Mouse (Mus musculus) limb, embryonic 11.5 days (tissue): ENCODE results near the gene Lrrc66. TPM values are rescaled to one million over a fixed set of nuclear protein-coding genes. Genes with fewer than 3 reads are reported as not detected.
A peak's percentile ranks its signal among the peaks of the same experiment; 100 is the strongest.

Experiments used
- ATAC-seq: fragments of 200-750 bp; cut with Nextera tagmentation; 2 replicates; pipeline ENCODE4 v1.8.0; 2017; ENCODE audit warnings: low read depth; ENCODE audit not compliant: insufficient number of reproducible peaks, low FRiP score, low TSS enrichment
- DNase-seq: peaks from one replicate; pipeline ENCODE4 v3.0.0-alpha.2; 2015; ENCODE audit warnings: low spot score
- H3K27ac ChIP-seq: fragments of 300-500 bp; sonication (generic); replicated peaks from 2 replicates; pipeline ENCODE4 v1.5.1; 2014; ENCODE audit warnings: low read depth, mild to moderate bottlenecking, low read length
- H3K27me3 ChIP-seq: fragments of 300-500 bp; sonication (generic); 2 replicates; pipeline ENCODE4 v1.6.1; 2014; ENCODE audit warnings: mild to moderate bottlenecking, low read length, mixed read lengths; ENCODE audit not compliant: control insufficient read depth, insufficient read depth
- H3K36me3 ChIP-seq: fragments of 300-500 bp; sonication (generic); 2 replicates; pipeline ENCODE4 v1.6.1; 2014; ENCODE audit warnings: mild to moderate bottlenecking, low read length, moderate library complexity, mixed read lengths; ENCODE audit not compliant: control insufficient read depth, insufficient read depth
- H3K4me1 ChIP-seq: fragments of 300-500 bp; sonication (generic); 2 replicates; pipeline ENCODE4 v1.6.1; 2014; ENCODE audit warnings: low read length, mixed read lengths; ENCODE audit not compliant: control insufficient read depth, insufficient read depth
- H3K4me2 ChIP-seq: fragments of 300-500 bp; sonication (generic); 2 replicates; pipeline ENCODE4 v1.6.1; 2014; ENCODE audit warnings: low read depth, mild to moderate bottlenecking, moderate library complexity; ENCODE audit not compliant: severe bottlenecking
- H3K4me3 ChIP-seq: fragments of 300-500 bp; sonication (generic); 2 replicates; pipeline ENCODE4 v1.5.1; 2014; ENCODE audit warnings: low read depth, low read length
- H3K9ac ChIP-seq: fragments of 300-500 bp; sonication (generic); 2 replicates; pipeline ENCODE4 v1.6.1; 2014; ENCODE audit warnings: mild to moderate bottlenecking, low read length
- H3K9me3 ChIP-seq: fragments of 300-500 bp; sonication (generic); 2 replicates; pipeline ENCODE4 v1.6.1; 2016; ENCODE audit warnings: low read length; ENCODE audit not compliant: control insufficient read depth
- WGBS: fragments of 180-500 bp; shearing (Covaris S2); extraction: QIAGEN DNeasy Blood & Tissue Kit; methylation state at CpG from one replicate; pipeline ENCODE4 v1.1.7; 2014; 5-methylcytosine and 5-hydroxymethylcytosine counted together
- polyA plus RNA-seq: library from polyadenylated mRNA; unstranded; fragments of >200 nt; fragmentation: Nextera tagmentation; extraction: Ambion mirVana; gene quantifications from 2 replicates; pipeline ENCODE4 v1.2.1, GENCODE M21; 2014

Lrrc66 gene
- not detected in 2 replicates for polyA plus RNA-seq

DNA sequence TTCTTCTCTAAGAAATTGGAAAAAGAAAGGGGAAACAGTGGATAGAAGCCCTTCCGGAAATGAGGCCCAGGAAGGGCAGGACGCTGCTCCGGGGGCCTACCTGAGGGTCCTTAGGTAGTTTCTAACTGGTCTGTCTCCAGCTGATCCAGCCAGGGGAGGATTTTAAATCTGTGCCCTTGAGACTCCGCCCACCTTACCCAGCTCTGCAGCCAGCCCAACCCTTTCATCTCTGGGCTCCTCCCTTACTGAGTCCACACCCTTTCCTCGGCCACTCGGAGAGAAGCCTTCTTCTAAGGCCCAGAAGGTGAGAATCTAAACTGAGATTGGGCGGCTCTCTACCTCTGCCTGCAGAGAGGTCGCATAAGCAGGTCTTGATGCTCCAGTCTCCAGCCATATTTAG is at the start of gene Lrrc66:
Gene Lrrc66, minus strand, starts transcription at position 236 of the 400 bp plus-strand sequence.
- ATAC-seq (no peak), DNase-seq (no peak)
- no peak within 1 kb of the TSS for H3K4me3 ChIP-seq
- no peaks in the 10 kb centered on the region for H3K4me1 ChIP-seq
- H3K36me3 ChIP-seq = peaks cover 5% of the 10 kb centered on the region; the same call in 1 of the 2 replicates
- no peak within 1 kb of the TSS for H3K4me2 ChIP-seq
- H3K27me3 ChIP-seq = no peaks in the 10 kb centered on the region
- H3K9me3 ChIP-seq = 0 out of 2 replicates have a peak, but pooled peaks cover 3% of the 10 kb centered on the region
- no peak within 1 kb of the TSS for H3K27ac ChIP-seq
- H3K9ac ChIP-seq = no peak within 1 kb of the TSS
- WGBS = 69% methylated on average over 8 of the region's 8 CpGs

DNA sequence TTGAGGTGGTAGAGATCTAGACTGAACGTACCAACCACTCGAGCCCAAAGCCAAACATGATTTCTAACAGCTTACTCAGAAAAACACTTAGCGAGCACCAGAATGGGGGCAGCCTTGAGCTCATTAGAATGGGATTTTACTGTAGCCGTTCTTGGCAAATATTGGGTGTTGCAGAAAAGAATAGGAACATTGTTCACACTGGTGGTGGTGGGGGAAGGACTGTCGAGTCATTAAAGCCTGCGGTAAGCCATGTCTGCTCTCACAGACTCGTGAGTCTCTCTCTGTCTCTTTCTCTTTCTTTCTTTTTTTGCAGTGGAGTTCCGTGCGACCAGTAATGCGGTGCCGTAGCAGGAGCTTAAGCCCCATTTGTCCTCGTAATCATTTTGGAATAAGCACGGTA is 44.3 kb upstream of the Lrrc66 start:
- H3K27me3 ChIP-seq = no peaks in the 10 kb centered on the region
- H3K9me3 ChIP-seq = no peaks in the 10 kb centered on the region
- H3K27ac ChIP-seq = 0 out of 2 replicates have a peak overlapping the region, but pooled peaks have one; percentile 38
- ATAC-seq (no peak), DNase-seq (no peak)
- H3K4me3 ChIP-seq = no peak overlapping the region
- WGBS = 70% methylated on average over 13 of the region's 13 CpGs
- H3K4me1 ChIP-seq = no peaks in the 10 kb centered on the region
- no peak overlapping the region for H3K4me2 ChIP-seq
- no peaks in the 10 kb centered on the region for H3K36me3 ChIP-seq
- H3K9ac ChIP-seq = no peak overlapping the region

DNA sequence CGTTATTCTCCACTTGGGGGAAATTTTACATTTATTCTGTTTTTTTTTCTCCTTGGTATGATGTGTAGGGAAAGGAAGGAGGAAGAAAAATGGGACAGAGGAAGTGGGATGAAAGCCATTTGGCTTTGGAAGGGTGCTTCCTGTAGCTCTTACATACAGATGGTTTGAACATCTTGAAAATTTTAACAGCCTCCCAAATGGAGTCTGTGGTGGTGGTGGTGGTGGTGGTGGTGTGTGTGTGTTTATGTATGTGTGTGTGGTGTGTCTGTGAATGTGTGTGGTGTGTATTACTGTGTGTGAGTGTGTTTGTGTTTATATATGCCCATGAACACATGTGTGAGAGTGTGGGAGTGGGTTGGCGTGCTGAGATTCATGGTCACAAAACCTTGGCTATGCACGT is 43.3 kb upstream of the Lrrc66 start:
- no peak overlapping the region for H3K4me3 ChIP-seq
- WGBS = 95% methylated on average over 3 of the region's 3 CpGs
- H3K4me2 ChIP-seq = no peak overlapping the region
- no peaks in the 10 kb centered on the region for H3K4me1 ChIP-seq
- no peak overlapping the region for H3K9ac ChIP-seq
- DNase-seq (no peak), ATAC-seq (no peak)
- no peaks in the 10 kb centered on the region for H3K36me3 ChIP-seq
- no peaks in the 10 kb centered on the region for H3K27me3 ChIP-seq
- no peak overlapping the region for H3K27ac ChIP-seq
- no peaks in the 10 kb centered on the region for H3K9me3 ChIP-seq

DNA sequence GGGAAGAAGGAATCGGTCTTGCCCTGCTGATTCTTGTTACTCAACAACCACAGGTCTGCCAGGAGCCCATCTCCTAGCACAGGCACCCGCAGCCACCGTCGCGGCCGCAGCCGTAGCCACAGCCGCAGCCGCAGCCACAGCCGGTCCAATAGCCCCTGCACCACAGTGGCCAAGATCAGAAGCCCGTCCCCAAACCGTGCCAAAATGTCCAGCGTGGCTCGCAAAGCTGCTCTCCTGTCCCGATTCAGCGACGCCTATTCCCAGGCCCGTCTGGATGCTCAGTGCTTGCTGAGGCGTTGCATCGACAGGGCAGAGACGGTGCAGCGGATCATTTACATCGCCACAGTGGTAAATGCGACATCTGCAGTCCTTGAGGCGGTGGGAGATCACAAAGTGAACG is 37.1 kb upstream of the Lrrc66 start:
- no peak overlapping the region for H3K27ac ChIP-seq
- H3K9ac ChIP-seq = no peak overlapping the region
- no peak overlapping the region; the same call in 1 of the 2 replicates for H3K4me2 ChIP-seq
- 53% methylated on average over 26 of the region's 26 CpGs for WGBS
- no peak for DNase-seq
- no peaks in the 10 kb centered on the region for H3K36me3 ChIP-seq
- no peak overlapping the region for H3K4me3 ChIP-seq
- no peaks in the 10 kb centered on the region for H3K9me3 ChIP-seq
- no peaks in the 10 kb centered on the region for H3K4me1 ChIP-seq
- no peak for ATAC-seq
- H3K27me3 ChIP-seq = no peaks in the 10 kb centered on the region

DNA sequence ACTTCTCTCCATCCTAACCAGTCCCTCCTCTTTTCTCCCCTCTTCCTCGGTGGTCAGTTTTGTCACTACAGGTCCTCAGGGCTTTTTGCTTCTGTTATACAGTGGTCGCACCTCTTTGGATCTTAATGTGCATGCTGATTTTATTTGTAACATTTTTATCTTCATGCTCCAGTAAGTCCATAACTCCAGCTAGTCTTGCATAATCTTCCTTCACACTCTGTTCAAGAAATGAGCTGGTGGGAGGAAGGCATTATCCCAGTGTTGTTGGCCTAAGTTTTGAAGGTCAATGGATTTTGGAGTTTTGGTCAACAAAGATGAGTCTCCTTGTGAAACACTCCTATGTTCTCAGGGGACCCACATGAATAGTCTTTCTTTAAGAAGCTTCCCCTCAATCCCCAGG is 35.6 kb upstream of the Lrrc66 start:
- ATAC-seq (no peak), DNase-seq (no peak)
- no peaks in the 10 kb centered on the region for H3K36me3 ChIP-seq
- no peak overlapping the region for H3K27ac ChIP-seq
- no peak overlapping the region for H3K9ac ChIP-seq
- no peak overlapping the region for H3K4me3 ChIP-seq
- H3K4me2 ChIP-seq = no peak overlapping the region
- WGBS = 82% methylated on average over 2 of the region's 2 CpGs
- no peaks in the 10 kb centered on the region for H3K4me1 ChIP-seq
- H3K27me3 ChIP-seq = no peaks in the 10 kb centered on the region
- no peaks in the 10 kb centered on the region for H3K9me3 ChIP-seq

DNA sequence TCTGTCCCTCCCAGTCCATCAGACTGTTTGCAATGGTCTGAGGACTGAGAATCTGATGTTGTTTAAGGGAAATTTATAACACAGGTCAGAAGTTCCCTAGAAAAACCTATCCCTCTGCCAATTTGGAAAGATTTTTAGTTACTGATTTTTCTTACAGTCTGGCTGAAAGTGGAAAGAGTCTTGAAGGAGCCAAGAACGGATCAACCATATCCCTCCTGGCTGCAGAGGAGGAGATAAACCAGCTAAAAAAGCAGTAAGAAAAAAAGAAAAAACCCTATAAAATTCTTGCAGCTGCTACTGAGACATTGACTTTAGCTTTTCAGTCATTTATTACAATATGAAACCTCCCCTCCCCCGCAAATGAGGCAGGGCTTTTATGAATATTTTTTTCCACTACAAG is 34.4 kb upstream of the Lrrc66 start:
- WGBS = 91% methylated on average over 2 of the region's 2 CpGs
- Histone ChIP-seq H3K9ac (no peak overlapping the region), H3K4me1 (no peaks in the 10 kb centered on the region), H3K27ac (no peak overlapping the region), H3K27me3 (no peaks in the 10 kb centered on the region), H3K4me2 (no peak overlapping the region), H3K9me3 (no peaks in the 10 kb centered on the region), H3K36me3 (no peaks in the 10 kb centered on the region), H3K4me3 (no peak overlapping the region)
- ATAC-seq = no peak
- no peak for DNase-seq

DNA sequence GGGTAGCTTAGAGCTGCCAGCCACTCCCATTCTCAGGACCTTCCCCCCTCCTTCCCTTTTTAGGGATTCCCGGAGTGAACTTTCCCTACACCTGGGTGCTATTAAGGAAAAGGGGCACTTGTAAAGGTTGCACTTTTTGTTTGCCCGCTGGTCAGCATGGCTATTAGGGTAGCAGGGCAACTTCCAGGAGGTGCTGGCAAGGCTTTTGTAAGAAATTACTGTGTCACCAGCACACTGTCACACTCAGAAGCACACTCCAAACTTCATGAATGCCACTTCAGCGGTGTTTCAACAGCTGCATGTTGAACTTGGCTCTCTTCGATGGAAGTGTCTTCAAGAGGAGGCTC is 19.5 kb upstream of the Lrrc66 start:
- WGBS = 0% methylated on average over 4 of the region's 4 CpGs
- peaks cover 4% of the 10 kb centered on the region; the same call in 1 of the 2 replicates for H3K4me1 ChIP-seq
- H3K27me3 ChIP-seq = peaks cover 29% of the 10 kb centered on the region
- H3K9me3 ChIP-seq = no peaks in the 10 kb centered on the region
- ATAC-seq (no peak), DNase-seq (peak; percentile 61)
- peak overlapping the region; percentile 36 for H3K4me3 ChIP-seq
- H3K27ac ChIP-seq = no peak overlapping the region
- H3K4me2 ChIP-seq = peak overlapping the region; percentile 90
- no peaks in the 10 kb centered on the region for H3K36me3 ChIP-seq
- no peak overlapping the region; the same call in 1 of the 2 replicates for H3K9ac ChIP-seq

DNA sequence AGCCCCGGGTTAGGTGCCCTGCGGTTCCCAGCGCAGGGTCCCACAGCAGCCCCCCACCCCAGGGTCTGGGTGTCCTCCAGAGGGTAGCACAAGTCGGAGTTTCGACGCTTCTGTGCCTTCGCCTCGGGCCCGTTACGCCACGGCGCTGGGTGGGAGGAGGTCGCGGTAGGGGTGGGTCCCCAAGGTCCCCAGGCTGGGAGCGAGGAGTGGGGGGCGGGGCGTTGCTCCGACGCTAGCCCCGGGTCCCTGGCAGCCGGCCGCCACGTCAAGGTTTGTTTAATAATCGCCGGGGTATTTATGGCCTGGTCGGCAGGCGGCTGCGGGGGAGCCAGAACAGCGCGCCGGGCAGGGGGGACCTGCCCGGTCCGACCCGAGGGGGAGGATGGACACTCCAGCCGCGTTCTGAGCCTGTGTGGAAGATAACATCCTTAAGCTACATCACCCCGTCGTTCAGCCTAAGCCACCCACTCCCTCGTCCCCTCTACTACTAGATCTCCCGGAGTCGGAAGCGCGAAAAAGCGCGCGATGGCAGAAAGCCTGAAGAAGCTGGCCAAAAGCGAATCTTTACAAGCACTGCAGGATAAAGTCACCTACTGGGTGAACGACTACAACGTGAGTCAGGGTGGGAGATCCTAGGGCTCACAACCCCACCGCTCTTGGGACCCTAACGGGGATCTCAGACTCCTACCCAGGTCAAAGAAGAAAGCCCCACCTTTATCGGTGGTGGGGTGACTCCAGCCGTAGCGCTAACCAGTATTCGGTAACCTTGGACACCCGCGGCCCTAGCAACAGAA is 18.9 kb upstream of the Lrrc66 start, which contains the start of gene Spata18:
Gene Spata18, plus strand, starts transcription at position 319 of the 794 bp plus-strand sequence.
- H3K27ac ChIP-seq = no peak within 1 kb of the TSS
- no peaks in the 10 kb centered on the region for H3K36me3 ChIP-seq
- no peaks in the 10 kb centered on the region for H3K9me3 ChIP-seq
- WGBS = under 1% methylated on average over 51 of the region's 57 CpGs
- peak within 1 kb of the TSS; percentile 54 for H3K9ac ChIP-seq
- H3K4me1 ChIP-seq = peaks cover 4% of the 10 kb centered on the region; the same call in 1 of the 2 replicates
- peak within 1 kb of the TSS; percentile 36 for H3K4me3 ChIP-seq
- peaks cover 29% of the 10 kb centered on the region for H3K27me3 ChIP-seq
- DNase-seq (peak; percentile 71), ATAC-seq (peak; percentile 40)
- H3K4me2 ChIP-seq = peak within 1 kb of the TSS; percentile 90
